Mouse (Mus musculus): Measurements from ENCODE around the gene Lrrc37a. TPM values are rescaled to one million over a fixed set of nuclear protein-coding genes. Genes with fewer than 3 reads are reported as not detected.

The Lrrc37a gene
- not detected in 2 replicates for polyA plus RNA-seq (2015; fragmentation: Nextera tagmentation; extraction: Ambion mirVana)

GRCm38 (mm10) chr11:103504497-103504896, at the start of gene Lrrc37a:
Lrrc37a (minus strand) TSS chr11:103504597.

GRCm38 (mm10) chr11:103411981-103412949, 92.1 kb downstream of the Lrrc37a start, which contains the start of gene Plekhm1:
Plekhm1 (minus strand) TSS chr11:103412687.

Other genes with a start within 250 kb of the Lrrc37a start
- gene Map3k14, start 237.1 kb downstream of the Lrrc37a start, polyA plus RNA-seq (2015; fragmentation: Nextera tagmentation; extraction: Ambion mirVana) = 2.4 and 3.0 TPM in 2 replicates
- gene Arhgap27, start 140.9 kb downstream of the Lrrc37a start, polyA plus RNA-seq (2015; fragmentation: Nextera tagmentation; extraction: Ambion mirVana) = 8.8 and 9.8 TPM in 2 replicates
- gene Plekhm1, start 91.9 kb downstream of the Lrrc37a start, polyA plus RNA-seq (2015; fragmentation: Nextera tagmentation; extraction: Ambion mirVana) = 4.5 and 5.6 TPM in 2 replicates
- gene Gm884, start 116.5 kb upstream of the Lrrc37a start, polyA plus RNA-seq (2015; fragmentation: Nextera tagmentation; extraction: Ambion mirVana) = not detected in 2 replicates
- not detected in 2 replicates for gene Lyzl6, start 134.3 kb upstream of the Lrrc37a start, polyA plus RNA-seq (2015; fragmentation: Nextera tagmentation; extraction: Ambion mirVana)
- 4.8 and 4.9 TPM in 2 replicates for gene Rprml, start 145.0 kb upstream of the Lrrc37a start, polyA plus RNA-seq (2015; fragmentation: Nextera tagmentation; extraction: Ambion mirVana)
- 78.0 and 80.5 TPM in 2 replicates for gene Gosr2, start 193.3 kb upstream of the Lrrc37a start, polyA plus RNA-seq (2015; fragmentation: Nextera tagmentation; extraction: Ambion mirVana)
- 0.26 and 0.32 TPM in 2 replicates for gene Wnt9b, start 245.2 kb upstream of the Lrrc37a start, polyA plus RNA-seq (2015; fragmentation: Nextera tagmentation; extraction: Ambion mirVana)